Mouse (Mus musculus): ENCODE data around the gene Alkbh4. TPM values are rescaled to one million over a fixed set of nuclear protein-coding genes. Genes with fewer than 3 reads are reported as not detected.

The Alkbh4 gene
- polyA plus RNA-seq, 1 experiment from 2014 or later, result 8.8 TPM

GRCm38 (mm10) chr5:136115891-136116783, 19.8 kb upstream of the Alkbh4 start, which contains the start of gene Polr2j:
Polr2j (plus strand) TSS chr5:136116631.
- WGBS (ENCODE audit: insufficient replicate concordance), result 3% methylated on average over 42 of the region's 42 CpGs
- H3K27ac ChIP-seq (ENCODE audit: low read depth), result peak within 1 kb of the TSS; percentile 56

GRCm38 (mm10) chr5:136116784-136117112, 19.2 kb upstream of the Alkbh4 start:
- peaks cover 18% of the 10 kb centered on the region for H3K4me1 ChIP-seq (ENCODE audit: insufficient read depth)
- H3K4me2 ChIP-seq (ENCODE audit: low read depth, low read length), result peak overlapping the region; percentile 86
- no peak for DNase-seq
- ATAC-seq, result peak; percentile 75
- no peaks in the 10 kb centered on the region for H3K9me3 ChIP-seq (ENCODE audit: low read length)
- peak overlapping the region; percentile 89 for H3K9ac ChIP-seq (replicated peaks)
- TF ChIP-seq EP300 (IDR thresholded peaks at IDR 0.05; ENCODE audit: low read depth), result no peak
- TF ChIP-seq CTCF (IDR thresholded peaks at IDR 0.05; ENCODE audit: low read depth), result no peak
- WGBS (ENCODE audit: insufficient replicate concordance), result 0% methylated on average over 22 of the region's 22 CpGs
- H3K27ac ChIP-seq (ENCODE audit: low read depth), result peak overlapping the region; percentile 56
- peaks cover 16% of the 10 kb centered on the region for H3K36me3 ChIP-seq (replicated peaks; ENCODE audit: insufficient read depth, low read length)
- peak overlapping the region; percentile 84 for H3K4me3 ChIP-seq (ENCODE audit: low read depth, low read length)
- H3K27me3 ChIP-seq (ENCODE audit: insufficient read depth, low read length), result no peaks in the 10 kb centered on the region

More at GRCm38 (mm10) chr5:136115891-136116783, 19.8 kb upstream of the Alkbh4 start, which contains the start of gene Polr2j:
- Histone ChIP-seq H3K9ac (replicated peaks) (peak within 1 kb of the TSS; percentile 89), H3K9me3 (ENCODE audit: low read length) (no peaks in the 10 kb centered on the region), H3K36me3 (replicated peaks; ENCODE audit: insufficient read depth, low read length) (peaks cover 12% of the 10 kb centered on the region; the same call in 1 of the 2 replicates), H3K4me2 (ENCODE audit: low read depth, low read length) (peak within 1 kb of the TSS; percentile 86), H3K27me3 (ENCODE audit: insufficient read depth, low read length) (no peaks in the 10 kb centered on the region), H3K4me3 (ENCODE audit: low read depth, low read length) (peak within 1 kb of the TSS; percentile 84), H3K4me1 (ENCODE audit: insufficient read depth) (peaks cover 18% of the 10 kb centered on the region)
- TF ChIP-seq EP300 (IDR thresholded peaks at IDR 0.05; ENCODE audit: low read depth) (no peak), CTCF (IDR thresholded peaks at IDR 0.05; ENCODE audit: low read depth) (peak; percentile 100)
- peak; percentile 98 for ATAC-seq
- peak; percentile 98 for DNase-seq

DNA sequence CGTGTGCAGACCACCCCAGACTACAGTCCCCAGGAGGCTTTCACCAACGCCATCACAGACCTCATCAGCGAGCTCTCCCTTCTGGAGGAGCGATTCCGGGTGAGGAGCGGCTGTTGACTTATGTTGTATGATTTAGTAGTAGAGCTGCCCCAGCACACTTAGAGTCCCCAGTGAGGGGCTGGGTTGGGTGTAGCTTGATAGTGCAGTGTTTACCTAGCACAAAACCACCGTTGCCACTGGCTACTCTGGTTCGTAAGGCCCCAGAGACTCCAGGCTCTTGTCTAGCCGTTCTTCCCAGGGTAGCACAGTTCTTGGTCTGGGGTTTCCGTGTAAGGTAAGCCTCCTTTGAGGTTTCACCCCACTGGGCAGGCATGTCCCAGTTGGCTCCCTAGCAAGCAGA, 13.8 kb upstream of the Alkbh4 start:
- ATAC-seq (no peak), DNase-seq (no peak)
- 85% methylated on average over 10 of the region's 10 CpGs for WGBS (ENCODE audit: insufficient replicate concordance)
- no peaks in the 10 kb centered on the region for H3K27me3 ChIP-seq (ENCODE audit: insufficient read depth, low read length)
- TF ChIP-seq CTCF (IDR thresholded peaks at IDR 0.05; ENCODE audit: low read depth) (no peak), EP300 (IDR thresholded peaks at IDR 0.05; ENCODE audit: low read depth) (no peak)
- H3K4me1 ChIP-seq (ENCODE audit: insufficient read depth), result peaks cover 11% of the 10 kb centered on the region
- H3K27ac ChIP-seq (ENCODE audit: low read depth), result no peak overlapping the region
- no peaks in the 10 kb centered on the region for H3K9me3 ChIP-seq (ENCODE audit: low read length)
- H3K9ac ChIP-seq (replicated peaks), result no peak overlapping the region
- peaks cover 57% of the 10 kb centered on the region for H3K36me3 ChIP-seq (replicated peaks; ENCODE audit: insufficient read depth, low read length)
- H3K4me3 ChIP-seq (ENCODE audit: low read depth, low read length), result no peak overlapping the region
- H3K4me2 ChIP-seq (ENCODE audit: low read depth, low read length), result no peak overlapping the region

DNA sequence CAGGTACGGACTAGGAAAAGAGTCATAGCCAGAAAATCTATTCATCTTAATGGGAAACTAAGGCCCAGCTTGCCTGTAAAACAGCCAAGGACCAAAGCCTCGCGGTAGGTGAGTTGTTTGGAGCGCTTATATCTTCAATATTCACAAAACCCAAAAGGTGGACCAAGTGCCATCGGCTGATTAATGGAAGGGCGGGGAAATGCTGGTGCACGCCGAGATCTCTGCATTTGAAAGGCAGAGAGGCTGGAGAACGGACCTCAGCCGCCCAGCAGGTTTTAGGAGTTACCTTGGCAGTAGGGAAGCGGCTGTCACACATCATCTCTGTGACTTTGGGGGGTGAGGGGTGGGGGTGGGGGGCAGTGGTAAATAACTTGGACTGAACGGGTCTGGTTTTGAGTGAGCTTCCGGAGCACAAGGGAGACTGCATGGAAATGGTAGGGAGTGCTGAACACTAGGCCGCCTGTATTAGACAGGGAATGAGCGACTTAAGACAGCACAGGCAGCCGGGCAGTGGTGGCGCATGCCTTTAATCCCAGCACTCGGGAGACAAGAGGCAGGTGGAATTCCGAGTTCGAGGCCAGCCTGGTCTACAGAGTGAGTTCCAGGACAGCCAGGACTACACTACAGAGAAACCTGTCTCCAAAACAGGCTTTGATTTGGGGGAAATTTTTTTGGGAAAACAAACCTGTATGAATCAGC, 495 bp downstream of the Alkbh4 start:
- peaks cover 15% of the 10 kb centered on the region for H3K4me1 ChIP-seq (ENCODE audit: insufficient read depth)
- WGBS (ENCODE audit: insufficient replicate concordance), result 6% methylated on average over 20 of the region's 20 CpGs

DNA sequence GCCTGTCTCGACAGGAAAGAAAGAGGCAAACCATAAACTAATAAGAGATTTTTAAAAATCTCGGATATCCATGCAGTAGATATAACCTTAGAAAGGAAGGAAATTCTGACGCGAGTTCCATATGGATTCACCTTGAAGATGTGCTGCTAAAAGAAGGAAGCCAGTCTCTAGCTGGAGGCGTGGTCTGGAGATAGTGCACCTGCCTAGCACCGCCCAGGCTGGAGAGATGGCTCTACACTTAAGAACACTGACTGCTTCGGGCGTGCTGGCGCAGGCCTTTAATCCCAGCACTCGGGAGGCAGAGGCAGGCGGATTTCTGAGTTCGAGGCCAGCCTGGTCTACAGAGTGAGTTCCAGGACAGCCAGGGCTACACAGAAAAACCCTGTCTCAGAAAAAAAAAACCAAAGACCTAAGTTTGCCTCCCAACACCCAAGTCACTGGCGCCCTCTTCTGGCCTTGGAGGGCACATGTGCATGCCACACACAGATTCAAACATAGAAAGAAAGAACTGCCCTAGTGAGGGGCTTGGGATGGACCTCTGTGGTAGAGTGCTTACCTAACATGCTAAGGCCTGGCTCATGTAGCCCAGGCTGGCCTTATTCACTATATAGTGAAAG, 1.8 kb downstream of the Alkbh4 start:
- peak overlapping the region; percentile 77 for H3K4me2 ChIP-seq (ENCODE audit: low read depth, low read length)
- H3K4me3 ChIP-seq (ENCODE audit: low read depth, low read length), result peak overlapping the region; percentile 93; the same call in 1 of the 2 replicates
- DNase-seq, result peak; percentile 78
- H3K36me3 ChIP-seq (replicated peaks; ENCODE audit: insufficient read depth, low read length), result peaks cover 35% of the 10 kb centered on the region
- ATAC-seq, result no peak
- TF ChIP-seq CTCF (IDR thresholded peaks at IDR 0.05; ENCODE audit: low read depth) (peak; percentile 83), EP300 (IDR thresholded peaks at IDR 0.05; ENCODE audit: low read depth) (no peak)
- no peaks in the 10 kb centered on the region for H3K27me3 ChIP-seq (ENCODE audit: insufficient read depth, low read length)
- H3K4me1 ChIP-seq (ENCODE audit: insufficient read depth), result peaks cover 15% of the 10 kb centered on the region
- H3K27ac ChIP-seq (ENCODE audit: low read depth), result 0 out of 2 replicates have a peak overlapping the region, but pooled peaks have one; percentile 91
- H3K9me3 ChIP-seq (ENCODE audit: low read length), result no peaks in the 10 kb centered on the region
- 51% methylated on average over 13 of the region's 13 CpGs for WGBS (ENCODE audit: insufficient replicate concordance)
- H3K9ac ChIP-seq (replicated peaks), result no peak overlapping the region; the same call in 1 of the 2 replicates

More for the DNA sequence above, 495 bp downstream of the Alkbh4 start:
- no peaks in the 10 kb centered on the region for H3K27me3 ChIP-seq (ENCODE audit: insufficient read depth, low read length)
- peak overlapping the region; percentile 91 for H3K27ac ChIP-seq (ENCODE audit: low read depth)
- TF ChIP-seq CTCF (IDR thresholded peaks at IDR 0.05; ENCODE audit: low read depth) (no peak), EP300 (IDR thresholded peaks at IDR 0.05; ENCODE audit: low read depth) (no peak)
- H3K4me2 ChIP-seq (ENCODE audit: low read depth, low read length), result peak overlapping the region; percentile 77
- peaks cover 46% of the 10 kb centered on the region for H3K36me3 ChIP-seq (replicated peaks; ENCODE audit: insufficient read depth, low read length)
- peak overlapping the region; percentile 89 for H3K9ac ChIP-seq (replicated peaks)
- DNase-seq (no peak), ATAC-seq (peak; percentile 43)
- H3K9me3 ChIP-seq (ENCODE audit: low read length), result no peaks in the 10 kb centered on the region
- peak overlapping the region; percentile 93 for H3K4me3 ChIP-seq (ENCODE audit: low read depth, low read length)
